Mouse (Mus musculus) embryonic fibroblast, embryonic 13.5 days (primary cell): ENCODE results near the gene Nlrp5.
"Not testable (repeated sequence)": the region's sequence is repeated elsewhere in the genome, so short reads cannot be mapped to it uniquely, and the experiment has no call there.

Experiments used
- CTCF ChIP-seq: IDR thresholded peaks from 2 replicates; pipeline ENCODE4 v1.5.1; 2011; ENCODE audit warnings: mild to moderate bottlenecking, control low read depth, low read length, moderate library complexity, borderline replicate concordance; ENCODE audit not compliant: insufficient read depth
- POLR2A ChIP-seq: IDR thresholded peaks from 2 replicates; pipeline ENCODE4 v1.6.1; 2011; ENCODE audit warnings: low read depth, mild to moderate bottlenecking, control low read depth, low read length, moderate library complexity

DNA sequence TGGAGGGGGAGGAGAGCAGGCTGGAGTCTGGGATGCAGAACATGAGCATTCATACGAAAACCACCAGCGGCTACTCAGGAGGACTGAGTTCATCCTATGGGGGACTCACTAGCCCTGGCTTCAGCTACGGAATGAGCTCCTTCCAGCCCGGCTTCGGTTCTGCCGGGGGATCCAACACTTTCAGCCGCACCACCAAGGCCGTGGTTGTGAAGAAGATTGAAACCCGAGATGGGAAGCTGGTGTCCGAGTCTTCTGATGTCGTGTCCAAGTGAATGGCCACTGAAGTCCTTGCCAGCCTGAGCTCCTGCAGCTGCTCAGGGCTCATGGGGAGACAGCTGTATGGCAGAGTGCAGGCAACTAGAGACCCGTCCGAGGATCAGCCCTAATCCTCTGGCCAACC is 27.4 kb upstream of the Nlrp5 start:
- not testable (repeated sequence) for TF ChIP-seq CTCF, POLR2A
